Comparison of ENCODE assay signal across 21 mouse cellular contexts in genomic region chr7:92134301-92134700, GRCm38 (mm10).
DNase-seq lines count a peak whose midpoint lies in the region; ATAC-seq and TF ChIP-seq lines count a peak whose summit lies in the region.
"Had no signal": no experiment of that assay in that cellular context is flagged by ENCODE, and none has a peak within 500 bp of the region (broad histone marks: within the 10 kb centered on the region; RNA-seq: fewer than 3 reads in every experiment).

No protein-coding gene starts in this region.

- H3K9ac ChIP-seq in kidney, embryonic 15.5 days, result no peak overlapping the region
- H3K9ac ChIP-seq: embryonic facial prominence, embryonic 13.5 days; forebrain, embryonic 12.5 days; hindbrain, embryonic 13.5 days had no signal

- no peak overlapping the region for H3K4me3 ChIP-seq in kidney, embryonic 15.5 days (replicated peaks)
- H3K4me3 ChIP-seq: embryonic facial prominence, embryonic 13.5 days; forebrain, embryonic 12.5 days; heart, embryonic 10.5 days; hindbrain, embryonic 13.5 days had no signal

- 59% methylated on average over 3 of the region's 3 CpGs for WGBS in kidney, embryonic 15.5 days

- POLR2A ChIA-PET in Patski (lab: Charles Lee), result no interaction called here

- H3K27me3 ChIP-seq in kidney, embryonic 15.5 days, result no peaks in the 10 kb centered on the region
- no peaks in the 10 kb centered on the region for H3K27me3 ChIP-seq in Patski
- H3K27me3 ChIP-seq: embryonic facial prominence, embryonic 13.5 days; forebrain, embryonic 12.5 days; hindbrain, embryonic 13.5 days had no signal

- CTCF ChIA-PET in Patski (lab: Charles Lee), result no interaction called here

- no peak overlapping the region for H3K4me2 ChIP-seq in kidney, embryonic 15.5 days
- H3K4me2 ChIP-seq: embryonic facial prominence, embryonic 13.5 days; forebrain, embryonic 12.5 days; hindbrain, embryonic 13.5 days had no signal

- H3K4me1 ChIP-seq in kidney, embryonic 15.5 days, result no peaks in the 10 kb centered on the region
- H3K4me1 ChIP-seq: embryonic facial prominence, embryonic 13.5 days; forebrain, embryonic 12.5 days; heart, embryonic 10.5 days; hindbrain, embryonic 13.5 days had no signal

- ATAC-seq in kidney, embryonic 15.5 days (replicated peaks; ENCODE audit: low FRiP score), result no peak
- ATAC-seq in CD4-positive, CD25-positive, alpha-beta regulatory T cell, adult 4 months, result peak; percentile 64
- no peak for ATAC-seq in Patski
- ATAC-seq in megakaryocyte-erythroid progenitor cell, adult 5-6 weeks (replicated peaks; ENCODE audit: low FRiP score, low TSS enrichment, poor library complexity, severe bottlenecking), result no peak
- ATAC-seq: forebrain, embryonic 16.5 days; hindbrain, postnatal 0 days; intestine, embryonic 16.5 days had no signal

- no peak overlapping the region for H3K27ac ChIP-seq in kidney, embryonic 15.5 days
- H3K27ac ChIP-seq: embryonic facial prominence, embryonic 13.5 days; forebrain, embryonic 12.5 days; heart, embryonic 10.5 days; hindbrain, embryonic 13.5 days; hindbrain, postnatal 0 days had no signal

- in situ Hi-C loops in Patski (cut with MboI; ENCODE audit: low pct_unique_long_range_greater_than_20kb), result no loop called here

- H3K9me3 ChIP-seq in kidney, embryonic 15.5 days (replicated peaks), result no peaks in the 10 kb centered on the region
- H3K9me3 ChIP-seq: embryonic facial prominence, embryonic 13.5 days; forebrain, embryonic 12.5 days; heart, embryonic 10.5 days; hindbrain, embryonic 13.5 days had no signal

- H3K36me3 ChIP-seq in kidney, embryonic 15.5 days, result no peaks in the 10 kb centered on the region
- H3K36me3 ChIP-seq: embryonic facial prominence, embryonic 13.5 days; forebrain, embryonic 12.5 days; heart, embryonic 10.5 days; hindbrain, embryonic 13.5 days had no signal

- peak; percentile 17 for DNase-seq in kidney, postnatal 14 days
- DNase-seq in Patski (ENCODE audit: low read depth, low spot score), result peak; percentile 10
- no peak for DNase-seq in retina, postnatal 1 day
- no peak for DNase-seq in embryo, embryonic 10 days (ENCODE audit: low spot score)
- DNase-seq: adrenal gland, postnatal 10 days; cerebellum, adult 11 months; cerebellum, adult 8-10 months; cerebellum, postnatal 14 days; gastrocnemius, postnatal 10 days; heart, adult 18-20 months; heart, postnatal 14 days had no signal

- no peak for TF ChIP-seq CTCF in Patski (IDR thresholded peaks at IDR 0.05)

Comparison
In these comparisons a context has a peak if more than half of its experiments do, and no peak if none do; other contexts are left out.
1. DNase-seq: peak in kidney, postnatal 14 days (single experiment) and Patski (single experiment); none in retina, postnatal 1 day (single experiment) and embryo, embryonic 10 days (single experiment).